Comparison of ENCODE assay signal across 9 mouse cellular contexts in the genomic region with DNA sequence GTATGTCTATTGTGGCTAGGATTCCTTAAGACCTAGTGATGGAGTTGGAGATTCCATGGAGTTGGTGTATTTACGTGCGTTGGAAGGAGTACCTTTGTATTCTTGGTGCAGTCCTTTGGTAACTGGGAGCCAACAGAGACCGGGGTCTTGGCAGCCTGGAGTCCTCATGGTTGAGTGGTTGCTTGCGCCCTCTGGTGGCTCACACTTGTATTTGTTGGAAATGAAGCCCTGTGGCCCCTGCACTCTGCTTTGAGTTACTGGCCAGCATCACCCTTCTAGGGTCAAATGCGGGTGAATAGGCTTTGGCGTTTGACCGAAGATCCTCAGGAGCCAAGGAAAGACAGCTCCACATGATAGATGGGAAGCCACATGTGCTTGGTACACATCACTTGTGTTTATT.
DNase-seq lines count a peak whose midpoint lies in the region; ATAC-seq and TF ChIP-seq lines count a peak whose summit lies in the region.
"Had no signal": no experiment of that assay in that cellular context is flagged by ENCODE, and none has a peak within 500 bp of the region (broad histone marks: within the 10 kb centered on the region; RNA-seq: fewer than 3 reads in every experiment).

No protein-coding gene starts in this region.

- intact Hi-C loops in left cerebral cortex, postnatal 14 days (cut with DNase I): loop anchor here (1.0 to 5.0 kb wide), 2 partner anchors 106 to 352 kb away; no protein-coding TSS in a partner anchor

- no peaks in the 10 kb centered on the region for H3K9me3 ChIP-seq in midbrain, postnatal 0 days (ENCODE audit: low read length)
- H3K9me3 ChIP-seq: megakaryocyte, embryonic 14.5 days had no signal

- TF ChIP-seq CTCF in spleen, adult 2 months (IDR thresholded peaks at IDR 0.05; ENCODE audit: extremely low read depth, insufficient read depth, insufficient read length, insufficient replicate concordance): peak; percentile 38; the same call in 1 of the 2 replicates
- TF ChIP-seq CTCF in cerebellum, adult 2 months (IDR thresholded peaks at IDR 0.05; ENCODE audit: borderline replicate concordance, insufficient read depth, low read depth, low read length): peak; percentile 86
- peak; percentile 67 for TF ChIP-seq CTCF in midbrain, postnatal 0 days (IDR thresholded peaks at IDR 0.05)

- H3K4me3 ChIP-seq in spleen, adult 2 months (ENCODE audit: extremely low read depth, insufficient read depth, insufficient read length): no peak overlapping the region
- H3K4me3 ChIP-seq in cerebellum, adult 2 months (replicated peaks; ENCODE audit: insufficient read depth, low read depth, low read length): no peak overlapping the region
- H3K4me3 ChIP-seq in midbrain, postnatal 0 days (ENCODE audit: low read depth, low read length): no peak overlapping the region
- H3K4me3 ChIP-seq: megakaryocyte, embryonic 14.5 days had no signal

- WGBS in spleen, adult 2 months: 34% methylated on average over 7 of the region's 7 CpGs
- 27% methylated on average over 7 of the region's 7 CpGs for WGBS in cerebellum, adult 2 months
- WGBS in midbrain, postnatal 0 days: 33% methylated on average over 7 of the region's 7 CpGs

- ATAC-seq in frontal cortex, adult (ENCODE audit: low TSS enrichment): peak; percentile 65
- peak; percentile 54 for ATAC-seq in inflammation-experienced regulatory T-cells, adult 6 months
- peak; percentile 52 for ATAC-seq in midbrain, postnatal 0 days (ENCODE audit: low FRiP score)

- H3K27ac ChIP-seq in spleen, adult 2 months (ENCODE audit: insufficient read depth, low read length): no peak overlapping the region
- no peak overlapping the region for H3K27ac ChIP-seq in cerebellum, adult 2 months (ENCODE audit: insufficient read depth, low read length)
- no peak overlapping the region for H3K27ac ChIP-seq in midbrain, postnatal 0 days (ENCODE audit: low read depth, low read length)

- H3K9ac ChIP-seq in midbrain, postnatal 0 days (replicated peaks; ENCODE audit: low read length, poor library complexity, severe bottlenecking): no peak overlapping the region

- no peaks in the 10 kb centered on the region for H3K36me3 ChIP-seq in spleen, adult 2 months (ENCODE audit: control insufficient read depth, insufficient read depth, low read length)
- H3K36me3 ChIP-seq in midbrain, postnatal 0 days (ENCODE audit: insufficient read depth, low read length): no peaks in the 10 kb centered on the region

- peak in 1 of 2 experiments; percentile 4 for DNase-seq in spleen, adult 2 months (ENCODE audit: low read depth in 1 of 2, low spot score in 2 of 2)
- DNase-seq in spleen, postnatal 36 days (ENCODE audit: low spot score in 2 of 2): no peak
- DNase-seq in cerebellum, adult 2 months: peak; percentile 56 to 70
- DNase-seq in left cerebral cortex, postnatal 14 days (ENCODE audit: low spot score in 2 of 2): peak; percentile 28 to 56
- peak; percentile 66 for DNase-seq in midbrain, postnatal 0 days (ENCODE audit: low spot score)
- peak; percentile 19 to 29 for DNase-seq in thymus, postnatal 36 days

- H3K4me2 ChIP-seq in midbrain, postnatal 0 days (ENCODE audit: low read depth, low read length, poor library complexity, severe bottlenecking): no peak overlapping the region

- H3K4me1 ChIP-seq in spleen, adult 2 months (ENCODE audit: control insufficient read depth, insufficient read depth, insufficient read length): no peaks in the 10 kb centered on the region
- H3K4me1 ChIP-seq in cerebellum, adult 2 months (ENCODE audit: control insufficient read depth, insufficient read depth, low read length): no peaks in the 10 kb centered on the region
- no peaks in the 10 kb centered on the region for H3K4me1 ChIP-seq in midbrain, postnatal 0 days (ENCODE audit: insufficient read depth, low read length)
- H3K4me1 ChIP-seq: megakaryocyte, embryonic 14.5 days had no signal

- no peaks in the 10 kb centered on the region for H3K27me3 ChIP-seq in spleen, adult 2 months (ENCODE audit: control insufficient read depth, insufficient read depth, low read length)
- H3K27me3 ChIP-seq in cerebellum, adult 2 months (ENCODE audit: control insufficient read depth, insufficient read depth, low read length): no peaks in the 10 kb centered on the region
- H3K27me3 ChIP-seq in midbrain, postnatal 0 days (ENCODE audit: insufficient read depth, low read length): no peaks in the 10 kb centered on the region; the same call in 1 of the 2 replicates

- no peak for TF ChIP-seq POLR2A in spleen, adult 2 months (IDR thresholded peaks at IDR 0.05; ENCODE audit: low read depth, low read length)
- TF ChIP-seq POLR2A in cerebellum, adult 2 months (IDR thresholded peaks at IDR 0.05; ENCODE audit: borderline replicate concordance, insufficient read depth, low read length): no peak

Comparison
In these comparisons a context has a peak if more than half of its experiments do, and no peak if none do; other contexts are left out.
1. DNase-seq: peak in cerebellum, adult 2 months (2 of 2), left cerebral cortex, postnatal 14 days (2 of 2), midbrain, postnatal 0 days (single experiment) and thymus, postnatal 36 days (2 of 2); none in spleen, postnatal 36 days (0 of 2).
2. Peak in every context shown above with its lines, with median percentiles within 50 percentile points of each other: CTCF ChIP-seq and ATAC-seq.